ENCODE assay signal across 25 mouse cellular contexts in genomic region chr11:109487111-109487510, GRCm38 (mm10).
"Had no signal": no experiment of that assay in that cellular context is flagged by ENCODE, and none has a peak within 500 bp of the region (broad histone marks: within the 10 kb centered on the region; RNA-seq: fewer than 3 reads in every experiment).

No protein-coding gene starts in this region.

- H3K4me1 ChIP-seq: heart, embryonic 10.5 days; heart, embryonic 12.5 days; intestine, embryonic 15.5 days; limb, embryonic 10.5 days; limb, embryonic 12.5 days had no signal

- H3K4me2 ChIP-seq: heart, embryonic 12.5 days; hindbrain, embryonic 12.5 days; hindbrain, embryonic 14.5 days; intestine, embryonic 15.5 days; limb, embryonic 12.5 days; liver, embryonic 12.5 days had no signal

- H3K27ac ChIP-seq: gastrocnemius, adult 2 months; heart, embryonic 10.5 days; hindbrain, embryonic 10.5 days; hindbrain, embryonic 12.5 days; hindbrain, embryonic 14.5 days; intestine, embryonic 15.5 days; left cerebral cortex, adult 2 months; limb, embryonic 10.5 days; limb, embryonic 12.5 days; liver, embryonic 12.5 days; liver, embryonic 14.5 days had no signal

- H3K27me3 ChIP-seq: heart, embryonic 12.5 days; hindbrain, embryonic 12.5 days; intestine, embryonic 15.5 days; limb, embryonic 12.5 days; liver, embryonic 12.5 days had no signal

- H3K9me3 ChIP-seq: heart, embryonic 10.5 days; heart, embryonic 12.5 days; hindbrain, embryonic 10.5 days; hindbrain, embryonic 12.5 days; intestine, embryonic 15.5 days; limb, embryonic 10.5 days; limb, embryonic 12.5 days; liver, embryonic 12.5 days had no signal

- ATAC-seq: hindbrain, embryonic 16.5 days; inflammation-experienced regulatory T-cells, adult 6 months; intestine, postnatal 0 days; liver, embryonic 12.5 days had no signal

- H3K4me3 ChIP-seq: gastrocnemius, adult 2 months; heart, embryonic 10.5 days; heart, embryonic 12.5 days; hindbrain, embryonic 10.5 days; hindbrain, embryonic 12.5 days; intestine, embryonic 15.5 days; layer of hippocampus, adult 2 months; left cerebral cortex, adult 2 months; limb, embryonic 10.5 days; limb, embryonic 12.5 days; liver, embryonic 12.5 days had no signal

- H3K9ac ChIP-seq: heart, embryonic 12.5 days; hindbrain, embryonic 12.5 days; hindbrain, embryonic 14.5 days; intestine, embryonic 15.5 days; limb, embryonic 12.5 days; liver, embryonic 12.5 days; liver, embryonic 14.5 days had no signal

- H3K36me3 ChIP-seq: heart, embryonic 10.5 days; heart, embryonic 12.5 days; hindbrain, embryonic 10.5 days; hindbrain, embryonic 12.5 days; intestine, embryonic 15.5 days; limb, embryonic 10.5 days; limb, embryonic 12.5 days; liver, embryonic 12.5 days had no signal

- DNase-seq: gastrocnemius, adult 2 months; gastrocnemius, postnatal 10 days; gastrocnemius, postnatal 25 days; heart, adult 18-20 months; heart, postnatal 10 days; heart, postnatal 4 days; kidney, adult 8-10 months; kidney, postnatal 10 days; kidney, postnatal 25 days; kidney, postnatal 4 days had no signal
